Mouse (Mus musculus) hindbrain, embryonic 12.5 days (tissue): ENCODE results near the gene Lum. TPM values are rescaled to one million over a fixed set of nuclear protein-coding genes. Genes with fewer than 3 reads are reported as not detected.
A peak's percentile ranks its signal among the peaks of the same experiment; 100 is the strongest.

Source experiments
- ATAC-seq: fragments of 200-750 bp; cut with Nextera tagmentation; 2 replicates; pipeline ENCODE4 v1.8.0; 2017; ENCODE audit warnings: moderate TSS enrichment; ENCODE audit not compliant: low FRiP score
- H3K27ac ChIP-seq: fragments of 300-500 bp; sonication (generic); 2 replicates; pipeline ENCODE4 v1.5.1; 2016; ENCODE audit warnings: mild to moderate bottlenecking
- H3K27me3 ChIP-seq: fragments of 300-500 bp; sonication (generic); 2 replicates; pipeline ENCODE4 v1.6.1; 2016; ENCODE audit warnings: mild to moderate bottlenecking
- H3K36me3 ChIP-seq: fragments of 300-500 bp; sonication (generic); 2 replicates; pipeline ENCODE4 v1.6.1; 2016; ENCODE audit warnings: mild to moderate bottlenecking
- H3K4me1 ChIP-seq: fragments of 300-500 bp; sonication (generic); 2 replicates; pipeline ENCODE4 v1.6.1; 2016
- H3K4me2 ChIP-seq: fragments of 300-500 bp; sonication (generic); replicated peaks from 2 replicates; pipeline ENCODE4 v1.6.1; 2016; ENCODE audit warnings: mild to moderate bottlenecking
- H3K4me3 ChIP-seq: fragments of 300-500 bp; sonication (generic); 2 replicates; pipeline ENCODE4 v1.5.1; 2016; ENCODE audit warnings: mild to moderate bottlenecking
- H3K9ac ChIP-seq: fragments of 300-500 bp; sonication (generic); 2 replicates; pipeline ENCODE4 v1.6.1; 2016; ENCODE audit warnings: mild to moderate bottlenecking, moderate library complexity
- H3K9me3 ChIP-seq: fragments of 300-500 bp; sonication (generic); replicated peaks from 2 replicates; pipeline ENCODE4 v1.6.1; 2016; ENCODE audit warnings: mild to moderate bottlenecking
- WGBS: fragments of 180-500 bp; shearing (Covaris S2); methylation state at CpG from one replicate; pipeline ENCODE4 v1.1.7; 2016; 5-methylcytosine and 5-hydroxymethylcytosine counted together
- polyA plus RNA-seq: library from polyadenylated mRNA; unstranded; fragments of >200 nt; fragmentation: Nextera tagmentation; extraction: Ambion mirVana; gene quantifications from 2 replicates; pipeline ENCODE4 v1.2.1, GENCODE M21; 2016

Lum gene
- polyA plus RNA-seq, result 121 and 153 TPM in 2 replicates

DNA sequence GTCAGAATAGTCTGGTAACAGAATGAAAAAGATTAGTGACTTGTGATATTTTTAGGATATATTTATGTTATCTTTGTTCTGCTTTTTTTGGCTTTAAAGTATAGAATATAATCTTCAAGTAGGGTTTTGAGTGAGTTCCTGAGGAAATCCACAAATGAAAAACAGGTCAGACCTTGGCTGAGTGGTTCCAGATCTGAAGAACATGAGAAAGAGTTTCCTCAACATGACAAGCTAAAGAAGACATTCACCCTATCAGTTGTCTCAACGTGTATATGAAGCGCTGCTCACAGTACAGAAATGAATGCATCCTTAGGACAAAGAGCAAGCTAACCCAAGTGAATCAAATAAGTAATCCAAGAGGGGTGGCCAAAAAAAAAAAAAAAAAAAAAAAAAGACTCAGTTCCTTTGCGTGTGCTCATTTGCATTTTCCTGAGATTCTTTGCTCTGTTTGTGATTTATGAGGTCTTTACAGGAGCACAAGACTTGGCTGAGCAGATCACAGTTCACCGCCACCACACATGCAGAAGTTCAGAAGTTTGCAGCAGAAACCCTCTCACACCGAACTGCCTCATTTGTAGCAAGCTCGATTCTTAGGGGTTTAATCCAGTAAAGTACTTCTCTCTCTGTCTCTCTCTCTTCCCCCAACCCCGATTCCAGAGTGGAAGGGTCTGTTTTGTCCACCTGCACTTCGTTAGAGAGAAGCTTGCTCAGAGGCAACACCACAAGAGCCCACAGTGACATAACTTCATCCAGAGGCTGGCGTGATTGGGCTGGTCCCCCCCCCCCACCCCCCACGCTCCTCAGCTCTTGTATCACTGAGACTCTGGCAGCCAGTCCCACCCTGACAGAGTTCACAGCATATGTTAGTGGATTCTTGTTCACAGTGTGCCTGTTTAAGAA, at the start of gene Lum:
Gene Lum, plus strand, starts transcription at position 172 of the 900 bp plus-strand sequence.
- Histone ChIP-seq H3K4me3 (no peak within 1 kb of the TSS), H3K36me3 (no peaks in the 10 kb centered on the region), H3K9me3 (no peaks in the 10 kb centered on the region), H3K9ac (no peak within 1 kb of the TSS), H3K27me3 (no peaks in the 10 kb centered on the region), H3K4me2 (no peak within 1 kb of the TSS), H3K4me1 (no peaks in the 10 kb centered on the region), H3K27ac (peak within 1 kb of the TSS; percentile 24; the same call in 1 of the 2 replicates)
- 56% methylated on average over 10 of the region's 10 CpGs for WGBS
- ATAC-seq, result no peak

DNA sequence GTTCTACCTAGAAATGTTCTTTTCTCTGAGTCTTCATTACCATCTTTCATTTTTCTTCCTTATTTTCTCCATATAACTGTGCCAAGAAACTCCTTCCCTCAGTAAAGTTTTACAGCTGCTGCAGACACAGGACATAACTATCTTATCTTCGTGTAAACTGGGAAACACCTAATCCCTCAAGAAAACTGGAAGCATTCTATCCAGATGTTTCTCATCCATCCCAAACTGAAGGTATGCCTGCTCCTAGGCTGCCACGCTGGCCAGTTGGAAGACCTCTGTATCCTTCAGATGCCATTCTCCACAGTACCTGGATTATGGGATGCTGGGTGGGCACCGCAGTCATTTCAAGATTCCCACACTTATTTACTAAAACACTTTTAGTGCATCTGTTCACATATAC, 41.6 kb upstream of the Lum start:
- Histone ChIP-seq H3K4me2 (no peak overlapping the region), H3K9ac (no peak overlapping the region), H3K4me3 (no peak overlapping the region), H3K9me3 (no peaks in the 10 kb centered on the region), H3K27ac (no peak overlapping the region), H3K27me3 (no peaks in the 10 kb centered on the region), H3K4me1 (no peaks in the 10 kb centered on the region), H3K36me3 (no peaks in the 10 kb centered on the region)
- no peak for ATAC-seq
- WGBS, result 86% methylated on average over 3 of the region's 3 CpGs

DNA sequence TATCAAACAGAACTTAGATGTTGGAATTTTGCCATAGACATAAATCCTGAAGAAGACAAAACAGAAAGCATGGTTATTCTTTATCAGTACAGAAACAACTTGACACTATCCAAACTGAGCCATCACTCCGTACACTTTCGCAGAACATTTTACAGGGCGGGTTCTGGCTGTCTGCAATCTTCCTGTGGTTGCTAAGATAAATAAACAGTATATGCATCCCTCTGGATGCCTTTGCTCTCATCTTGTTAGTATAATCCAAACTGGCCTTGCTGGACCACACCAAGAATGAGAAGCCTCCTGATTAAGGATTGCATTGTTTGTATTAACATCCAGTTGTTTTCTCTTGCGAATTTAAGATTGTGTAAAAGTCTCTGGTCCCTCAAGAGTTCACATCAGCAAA, 29.2 kb upstream of the Lum start:
- H3K4me1 ChIP-seq, result no peaks in the 10 kb centered on the region
- no peak for ATAC-seq

DNA sequence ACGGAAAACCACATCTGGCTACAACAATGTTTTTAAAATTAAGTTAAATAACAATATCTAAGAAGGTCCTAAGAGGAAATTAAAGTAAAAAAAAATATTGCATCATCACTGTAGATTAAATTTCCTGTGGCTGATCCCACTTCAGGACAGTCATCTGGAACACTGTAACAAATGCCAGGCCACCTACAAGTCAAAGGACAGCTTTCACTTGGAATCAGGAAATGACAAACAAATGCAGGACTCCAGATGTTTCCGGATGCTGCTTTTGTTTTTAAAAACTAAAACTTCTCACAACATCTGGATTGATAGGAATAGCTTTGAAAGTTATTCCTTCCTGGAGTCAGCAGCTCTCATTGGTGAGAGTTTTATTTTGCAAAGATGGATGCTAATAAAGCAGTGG, 28.0 kb upstream of the Lum start:
- WGBS, result 66% methylated on average over 2 of the region's 2 CpGs
- no peaks in the 10 kb centered on the region for H3K9me3 ChIP-seq
- no peak overlapping the region for H3K4me2 ChIP-seq
- H3K36me3 ChIP-seq, result no peaks in the 10 kb centered on the region
- H3K27me3 ChIP-seq, result no peaks in the 10 kb centered on the region
- no peak for ATAC-seq
- H3K4me3 ChIP-seq, result no peak overlapping the region
- no peak overlapping the region for H3K9ac ChIP-seq
- no peaks in the 10 kb centered on the region for H3K4me1 ChIP-seq
- H3K27ac ChIP-seq, result no peak overlapping the region

More for the DNA sequence above, 29.2 kb upstream of the Lum start:
- H3K4me3 ChIP-seq, result no peak overlapping the region
- WGBS, result 79% methylated on average over 4 of the region's 4 CpGs
- no peaks in the 10 kb centered on the region for H3K27me3 ChIP-seq
- H3K36me3 ChIP-seq, result no peaks in the 10 kb centered on the region
- no peak overlapping the region for H3K27ac ChIP-seq
- no peak overlapping the region for H3K9ac ChIP-seq
- H3K4me2 ChIP-seq, result no peak overlapping the region
- no peaks in the 10 kb centered on the region for H3K9me3 ChIP-seq

DNA sequence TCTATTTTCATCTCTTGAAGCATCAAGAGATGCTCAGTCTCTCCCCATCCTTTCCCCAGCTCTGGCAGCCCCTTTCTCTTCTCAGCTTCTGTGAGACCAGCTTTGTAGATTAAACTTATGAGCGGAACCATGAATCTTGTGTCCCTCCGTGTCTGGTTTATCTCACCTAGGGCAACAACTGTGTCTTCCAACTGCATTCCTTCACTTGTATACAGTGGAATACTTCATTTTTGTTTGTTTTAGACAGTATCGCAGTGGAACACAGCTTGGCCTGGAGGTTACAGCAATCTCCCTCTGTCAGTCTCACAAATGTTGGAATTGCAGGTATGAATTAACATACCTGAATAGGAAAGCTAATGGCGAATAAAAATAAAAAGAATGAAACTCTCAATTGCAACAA, 26.7 kb upstream of the Lum start:
- H3K9me3 ChIP-seq, result no peaks in the 10 kb centered on the region
- no peaks in the 10 kb centered on the region for H3K27me3 ChIP-seq
- no peak overlapping the region for H3K9ac ChIP-seq
- H3K4me2 ChIP-seq, result no peak overlapping the region
- no peak overlapping the region for H3K27ac ChIP-seq
- 89% methylated on average over 4 of the region's 4 CpGs for WGBS
- H3K4me3 ChIP-seq, result no peak overlapping the region
- ATAC-seq, result no peak
- no peaks in the 10 kb centered on the region for H3K4me1 ChIP-seq
- H3K36me3 ChIP-seq, result no peaks in the 10 kb centered on the region

DNA sequence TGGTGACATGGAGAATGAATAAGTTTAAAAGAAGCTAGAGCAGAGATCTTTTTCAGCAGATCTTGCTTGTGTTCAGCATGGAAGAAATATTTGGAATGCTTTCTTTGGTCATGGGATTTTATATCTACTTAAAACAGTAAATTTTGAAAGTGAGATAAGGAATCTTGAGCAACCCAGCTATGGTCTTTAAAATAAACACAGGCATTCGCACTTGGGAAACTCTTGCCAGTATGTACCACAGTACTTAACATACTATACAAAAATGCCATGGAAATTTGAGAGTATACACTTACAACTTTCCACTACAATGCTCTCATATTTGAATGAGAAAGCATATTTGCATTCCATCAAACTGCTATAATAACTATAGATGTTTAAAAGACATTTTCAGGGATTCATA, 17.2 kb upstream of the Lum start:
- Histone ChIP-seq H3K9ac (no peak overlapping the region), H3K4me3 (no peak overlapping the region), H3K9me3 (no peaks in the 10 kb centered on the region), H3K4me2 (no peak overlapping the region), H3K27me3 (no peaks in the 10 kb centered on the region), H3K36me3 (no peaks in the 10 kb centered on the region), H3K4me1 (no peaks in the 10 kb centered on the region), H3K27ac (no peak overlapping the region)
- no peak for ATAC-seq
- WGBS, result 89% methylated on average over 1 of the region's 1 CpGs

DNA sequence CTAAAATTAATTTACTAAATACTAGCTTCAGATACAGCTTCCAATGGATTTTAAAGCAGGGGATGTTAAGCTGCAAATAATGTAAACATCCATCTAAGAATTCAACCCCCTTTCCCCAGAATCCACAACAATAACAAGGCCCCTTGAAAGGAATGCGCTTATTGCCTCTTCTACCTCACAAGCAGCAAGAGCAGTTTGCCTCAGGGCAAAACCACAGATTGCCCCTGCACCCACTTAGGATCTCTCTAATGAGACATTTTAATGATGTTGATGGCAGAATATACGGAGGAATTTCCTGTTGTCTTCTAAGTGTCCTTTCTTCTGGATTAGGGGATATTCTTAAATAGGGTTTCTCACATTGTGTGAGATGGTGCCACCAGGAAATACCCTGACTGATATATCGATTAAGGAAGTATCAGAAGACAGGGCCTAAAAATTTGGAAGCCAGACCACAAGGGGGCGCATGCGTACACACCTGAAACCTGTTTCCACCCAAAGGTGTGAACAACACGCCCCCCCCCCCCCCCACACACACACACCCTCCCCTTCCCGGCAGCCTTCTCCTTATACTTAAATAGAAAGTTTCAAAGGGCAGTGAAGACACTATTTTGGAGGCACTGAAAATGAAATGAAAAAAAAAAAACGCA, 2.7 kb downstream of the Lum start:
- 65% methylated on average over 8 of the region's 8 CpGs for whole genome bisulfite sequencing
- H3K36me3 ChIP-seq, result no peaks in the 10 kb centered on the region
- no peak for ATAC-seq

DNA sequence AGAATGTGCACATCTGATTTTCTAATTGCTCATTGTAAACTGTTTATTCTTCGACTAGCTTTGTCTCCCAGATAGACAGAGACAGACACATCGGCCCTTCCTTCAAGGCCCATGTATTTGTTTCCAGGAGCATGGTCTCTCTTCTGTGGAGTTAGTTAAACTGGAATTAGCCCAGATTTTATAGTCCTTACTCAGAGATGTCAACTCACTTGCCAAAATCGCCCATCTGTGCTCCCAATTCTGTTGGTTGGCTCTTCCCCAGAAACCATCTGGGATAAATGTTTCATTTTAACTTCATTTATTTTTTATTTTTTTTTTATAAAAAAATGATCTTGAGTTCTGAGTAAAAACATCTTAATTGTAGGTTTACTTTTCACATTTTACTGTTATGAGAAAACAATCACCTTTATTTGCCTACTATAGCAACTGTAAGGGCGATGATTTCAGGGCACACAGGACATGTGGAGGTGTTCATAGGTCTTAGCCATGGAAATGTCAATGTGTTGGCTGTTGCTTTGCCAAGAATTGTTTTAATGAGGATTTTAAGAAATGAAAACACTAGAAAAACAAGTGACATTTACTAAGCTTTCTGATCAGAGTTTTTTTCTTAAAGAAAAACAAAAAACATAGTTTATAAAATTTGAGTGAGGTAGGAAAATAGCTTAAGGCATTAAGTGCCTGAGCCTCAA, 17.8 kb downstream of the Lum start:
- no peak overlapping the region for H3K4me3 ChIP-seq
- H3K36me3 ChIP-seq, result no peaks in the 10 kb centered on the region
- no peaks in the 10 kb centered on the region for H3K27me3 ChIP-seq
- WGBS, result 82% methylated on average over 4 of the region's 4 CpGs
- no peaks in the 10 kb centered on the region for H3K9me3 ChIP-seq
- no peaks in the 10 kb centered on the region for H3K4me1 ChIP-seq
- no peak overlapping the region for H3K9ac ChIP-seq
- H3K27ac ChIP-seq, result no peak overlapping the region
- ATAC-seq, result no peak
- no peak overlapping the region for H3K4me2 ChIP-seq

More for the DNA sequence above, 2.7 kb downstream of the Lum start:
- Histone ChIP-seq H3K9ac (no peak overlapping the region), H3K4me3 (no peak overlapping the region), H3K9me3 (no peaks in the 10 kb centered on the region), H3K27me3 (no peaks in the 10 kb centered on the region), H3K4me2 (no peak overlapping the region), H3K4me1 (no peaks in the 10 kb centered on the region), H3K27ac (no peak overlapping the region)

DNA sequence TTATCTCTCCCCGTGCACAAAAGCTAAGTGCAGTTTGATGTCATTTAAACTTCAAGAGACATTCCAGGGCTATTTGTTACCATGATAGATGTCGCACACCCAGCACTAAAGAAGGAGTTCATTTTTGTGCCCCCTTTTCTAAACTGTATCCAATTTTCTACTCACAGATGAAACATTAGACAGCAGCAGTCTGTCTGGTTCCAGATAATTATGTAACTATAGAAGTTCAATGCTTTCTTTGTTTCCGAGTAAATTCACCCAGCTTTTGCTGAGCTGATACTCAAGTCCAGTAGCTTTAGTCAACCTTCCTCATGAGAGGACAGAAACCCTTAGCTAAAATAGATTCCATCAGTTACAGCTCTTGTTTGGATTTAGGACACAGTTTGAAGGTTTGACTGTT, 19.2 kb downstream of the Lum start:
- 49% methylated on average over 3 of the region's 3 CpGs for WGBS
- Histone ChIP-seq H3K4me2 (no peak overlapping the region), H3K9me3 (no peaks in the 10 kb centered on the region), H3K4me3 (no peak overlapping the region), H3K27ac (no peak overlapping the region), H3K27me3 (no peaks in the 10 kb centered on the region), H3K9ac (no peak overlapping the region), H3K4me1 (no peaks in the 10 kb centered on the region), H3K36me3 (no peaks in the 10 kb centered on the region)
- no peak for ATAC-seq

DNA sequence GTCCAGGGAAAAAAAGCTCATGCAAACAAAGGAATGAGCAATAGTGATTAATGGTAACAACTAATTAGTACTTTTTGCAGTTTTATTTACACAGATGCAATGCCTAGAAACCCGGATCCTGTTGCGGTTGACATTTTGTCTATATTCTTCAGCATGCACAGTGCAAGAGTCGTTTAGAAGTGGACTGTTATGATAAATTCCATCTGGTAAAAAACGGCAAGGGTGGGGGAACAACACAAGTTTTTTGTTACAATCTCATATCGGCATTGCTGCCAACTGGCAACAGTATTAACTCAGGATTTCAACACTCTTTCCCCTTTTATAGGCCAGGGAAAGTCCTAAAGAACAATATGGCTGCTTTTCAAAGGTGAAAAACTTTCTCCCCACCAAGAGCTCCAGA, 22.2 kb downstream of the Lum start:
- no peaks in the 10 kb centered on the region for H3K4me1 ChIP-seq
- no peaks in the 10 kb centered on the region for H3K27me3 ChIP-seq
- no peak overlapping the region for H3K4me3 ChIP-seq
- H3K9ac ChIP-seq, result no peak overlapping the region
- ATAC-seq, result no peak
- no peaks in the 10 kb centered on the region for H3K9me3 ChIP-seq
- 81% methylated on average over 5 of the region's 5 CpGs for WGBS
- H3K36me3 ChIP-seq, result no peaks in the 10 kb centered on the region
- H3K4me2 ChIP-seq, result no peak overlapping the region
- no peak overlapping the region for H3K27ac ChIP-seq

DNA sequence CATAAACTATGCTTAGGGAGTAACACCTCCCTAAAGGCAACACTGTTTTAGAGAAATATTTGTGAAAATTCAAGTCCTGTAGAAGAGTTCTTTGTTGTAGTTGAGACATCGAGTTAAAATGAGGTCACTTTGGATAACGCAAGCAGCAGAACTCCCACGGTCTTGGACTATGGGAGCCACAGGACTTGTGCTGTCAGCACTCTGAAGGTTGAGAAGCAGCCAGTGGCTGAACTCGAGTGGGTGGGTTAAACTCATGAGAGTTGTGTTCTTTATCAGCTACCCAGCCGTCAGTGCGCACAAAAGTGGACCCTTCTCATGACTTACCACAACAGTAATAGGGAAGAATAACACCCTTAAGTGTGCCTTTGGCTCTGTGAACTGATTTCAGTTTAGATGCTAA, 24.6 kb downstream of the Lum start:
- Histone ChIP-seq H3K27ac (no peak overlapping the region), H3K27me3 (no peaks in the 10 kb centered on the region), H3K9me3 (no peaks in the 10 kb centered on the region), H3K4me1 (no peaks in the 10 kb centered on the region), H3K36me3 (no peaks in the 10 kb centered on the region), H3K4me3 (no peak overlapping the region), H3K9ac (no peak overlapping the region), H3K4me2 (no peak overlapping the region)
- 78% methylated on average over 6 of the region's 6 CpGs for WGBS
- no peak for ATAC-seq

DNA sequence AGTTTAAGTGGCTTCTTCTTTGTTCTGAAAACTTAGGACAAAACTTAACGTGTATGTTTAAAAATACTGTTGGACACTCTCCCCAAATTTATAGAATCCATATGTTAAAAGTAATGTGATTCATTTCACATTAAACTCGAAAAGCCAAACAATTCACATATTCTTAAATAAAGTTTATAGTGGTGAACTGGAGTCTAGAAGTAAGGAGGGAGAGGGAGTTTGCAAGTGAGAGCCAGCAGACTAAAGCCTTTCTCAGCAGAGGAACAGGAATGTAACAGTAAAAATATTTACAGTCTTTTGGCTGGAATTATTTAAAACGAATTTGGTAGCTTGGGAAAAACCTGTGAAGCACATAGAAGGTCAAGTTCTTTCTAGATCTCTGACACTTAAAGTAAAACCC, 26.1 kb downstream of the Lum start:
- no peaks in the 10 kb centered on the region for H3K4me1 ChIP-seq
- 62% methylated on average over 3 of the region's 3 CpGs for WGBS
- no peak overlapping the region for H3K27ac ChIP-seq
- H3K4me3 ChIP-seq, result no peak overlapping the region
- no peak overlapping the region for H3K9ac ChIP-seq
- no peaks in the 10 kb centered on the region for H3K36me3 ChIP-seq
- no peaks in the 10 kb centered on the region for H3K27me3 ChIP-seq
- no peak for ATAC-seq
- no peaks in the 10 kb centered on the region for H3K9me3 ChIP-seq
- no peak overlapping the region for H3K4me2 ChIP-seq
